Mouse (Mus musculus): ENCODE results near the gene Gm20509.

- TF ChIP-seq CTCF (conservative IDR thresholded peaks at IDR 0.05; ENCODE audit: insufficient read depth, insufficient read length, low read depth, low read length) (no peak), POLR2A (IDR thresholded peaks at IDR 0.05; ENCODE audit: low read depth, low read length) (no peak)
Observed at GRCm38 (mm10) chr9:73087581-73087980, 14.7 kb upstream of the Gm20509 start.

Data from kidney, adult 2 months (tissue).